Mouse (Mus musculus) stomach, postnatal 0 days (tissue): ENCODE measurements at regions not wholly inside any gene's neighbourhood (a gene's known extent, or its start where the extent isn't known, plus 50 kb on each side); places are given as distances from the start of the nearest gene placed in this dataset.

Experiments
- ATAC-seq: fragments of 200-750 bp; cut with Nextera tagmentation; 2 replicates; pipeline ENCODE4 v1.8.0; 2017; ENCODE audit not compliant: low FRiP score, low TSS enrichment
- DNase-seq: peaks from one replicate; pipeline ENCODE4 v3.0.0-alpha.2; 2016; ENCODE audit warnings: low spot score
- H3K27ac ChIP-seq: fragments of 300-500 bp; sonication (generic); replicated peaks from 2 replicates; pipeline ENCODE4 v1.5.1; 2014; ENCODE audit warnings: mild to moderate bottlenecking, control low read depth
- H3K27me3 ChIP-seq: fragments of 300-500 bp; sonication (generic); 2 replicates; pipeline ENCODE4 v1.6.1; 2014; ENCODE audit warnings: low read length; ENCODE audit not compliant: control insufficient read depth, insufficient read depth
- H3K36me3 ChIP-seq: fragments of 300-500 bp; sonication (generic); 2 replicates; pipeline ENCODE4 v1.6.1; 2014; ENCODE audit warnings: low read length, mixed read lengths; ENCODE audit not compliant: control insufficient read depth, insufficient read depth
- H3K4me1 ChIP-seq: fragments of 300-500 bp; sonication (generic); replicated peaks from 2 replicates; pipeline ENCODE4 v1.6.1; 2014; ENCODE audit warnings: antibody characterized with exemption; ENCODE audit not compliant: control insufficient read depth, insufficient read depth
- H3K4me2 ChIP-seq: fragments of 300-500 bp; sonication (generic); replicated peaks from 2 replicates; pipeline ENCODE4 v1.6.1; 2014; ENCODE audit warnings: low read depth, mild to moderate bottlenecking, control low read depth, moderate library complexity
- H3K4me3 ChIP-seq: fragments of 300-500 bp; sonication (generic); 2 replicates; pipeline ENCODE4 v1.5.1; 2014; ENCODE audit warnings: low read depth, low read length, control low read depth
- H3K9ac ChIP-seq: fragments of 300-500 bp; sonication (generic); 2 replicates; pipeline ENCODE4 v1.6.1; 2014; ENCODE audit warnings: mild to moderate bottlenecking, low read length, control low read depth, mixed read lengths
- H3K9me3 ChIP-seq: fragments of 300-500 bp; sonication (generic); 2 replicates; pipeline ENCODE4 v1.6.1; 2016; ENCODE audit warnings: low read length; ENCODE audit not compliant: control insufficient read depth
- CTCF ChIP-seq: IDR thresholded peaks from 2 replicates; pipeline ENCODE4 v1.5.1; 2016; ENCODE audit warnings: antibody characterized with exemption, low read depth, mild to moderate bottlenecking, moderate library complexity
- EP300 ChIP-seq: optimal IDR thresholded peaks from 2 replicates; pipeline ENCODE3; 2016; ENCODE audit warnings: antibody characterized with exemption
- WGBS: fragments of 180-500 bp; shearing (Covaris S2); extraction: QIAGEN DNeasy Blood & Tissue Kit; methylation state at CpG from one replicate; pipeline ENCODE4 v1.1.7; 2014; 5-methylcytosine and 5-hydroxymethylcytosine counted together

- Histone ChIP-seq H3K4me1 (no peaks in the 10 kb centered on the region), H3K9ac (no peak overlapping the region), H3K4me2 (no peak overlapping the region), H3K9me3 (no peaks in the 10 kb centered on the region), H3K36me3 (no peaks in the 10 kb centered on the region), H3K27me3 (no peaks in the 10 kb centered on the region), H3K27ac (no peak overlapping the region), H3K4me3 (no peak overlapping the region)
- 47% methylated on average over 8 of the region's 8 CpGs for WGBS
- TF ChIP-seq CTCF (no peak), EP300 (no peak)
- ATAC-seq (no peak), DNase-seq (no peak)
These were observed 117.3 kb downstream of the Anapc10 start for GRCm38 (mm10) chr8:79828763-79829542.

GRCm38 (mm10) chr8:79829543-79829890, 117.9 kb downstream of the Anapc10 start:
- Histone ChIP-seq H3K9me3 (no peaks in the 10 kb centered on the region), H3K4me3 (no peak overlapping the region; the same call in 1 of the 2 replicates), H3K4me1 (no peaks in the 10 kb centered on the region), H3K9ac (no peak overlapping the region), H3K27ac (no peak overlapping the region), H3K27me3 (no peaks in the 10 kb centered on the region), H3K36me3 (no peaks in the 10 kb centered on the region), H3K4me2 (peak overlapping the region; percentile 44; the same call in 1 of the 2 replicates)
- WGBS = 54% methylated on average over 11 of the region's 11 CpGs
- TF ChIP-seq CTCF (no peak), EP300 (no peak)
- ATAC-seq = no peak
- no peak for DNase-seq

GRCm38 (mm10) chr8:79829941-79830633, 118.5 kb downstream of the Anapc10 start:
- Histone ChIP-seq H3K9me3 (no peaks in the 10 kb centered on the region), H3K4me2 (peak overlapping the region; percentile 44), H3K36me3 (no peaks in the 10 kb centered on the region), H3K9ac (0 out of 2 replicates have a peak overlapping the region, but pooled peaks have one; percentile 8), H3K27ac (no peak overlapping the region), H3K4me3 (peak overlapping the region; percentile 24; the same call in 1 of the 2 replicates), H3K27me3 (no peaks in the 10 kb centered on the region), H3K4me1 (no peaks in the 10 kb centered on the region)
- DNase-seq = no peak
- TF ChIP-seq EP300 (no peak), CTCF (no peak)
- no peak for ATAC-seq
- WGBS = 38% methylated on average over 19 of the region's 19 CpGs

- H3K9me3 ChIP-seq = no peaks in the 10 kb centered on the region
- H3K36me3 ChIP-seq = no peaks in the 10 kb centered on the region
- no peak overlapping the region for H3K4me2 ChIP-seq
- H3K27me3 ChIP-seq = no peaks in the 10 kb centered on the region
- H3K27ac ChIP-seq = no peak overlapping the region
- no peak for DNase-seq
- no peak overlapping the region for H3K9ac ChIP-seq
- 91% methylated on average over 1 of the region's 1 CpGs for WGBS
- H3K4me1 ChIP-seq = no peaks in the 10 kb centered on the region
- H3K4me3 ChIP-seq = no peak overlapping the region
- TF ChIP-seq EP300 = no peak
- no peak for TF ChIP-seq CTCF
- ATAC-seq = no peak
These were observed 127.3 kb downstream of the Anapc10 start for GRCm38 (mm10) chr8:79838961-79839360.

- 64% methylated on average over 7 of the region's 7 CpGs for WGBS
- no peak overlapping the region for H3K4me3 ChIP-seq
- no peaks in the 10 kb centered on the region for H3K27me3 ChIP-seq
- no peak for DNase-seq
- H3K9ac ChIP-seq = no peak overlapping the region
- no peak overlapping the region for H3K4me2 ChIP-seq
- no peak overlapping the region for H3K27ac ChIP-seq
- no peaks in the 10 kb centered on the region for H3K36me3 ChIP-seq
- H3K9me3 ChIP-seq = no peaks in the 10 kb centered on the region
- ATAC-seq = no peak
- no peaks in the 10 kb centered on the region for H3K4me1 ChIP-seq
- no peak for TF ChIP-seq EP300
- no peak for TF ChIP-seq CTCF
These were observed 138.4 kb downstream of the Anapc10 start for GRCm38 (mm10) chr8:79849982-79850514.

GRCm38 (mm10) chr8:79850519-79850918, 138.9 kb downstream of the Anapc10 start:
- whole genome bisulfite sequencing = 59% methylated on average over 6 of the region's 6 CpGs
- H3K27me3 ChIP-seq = no peaks in the 10 kb centered on the region
- no peak for DNase-seq
- no peak overlapping the region for H3K4me2 ChIP-seq
- no peak overlapping the region for H3K27ac ChIP-seq
- no peaks in the 10 kb centered on the region for H3K36me3 ChIP-seq
- no peak overlapping the region for H3K4me3 ChIP-seq
- H3K4me1 ChIP-seq = no peaks in the 10 kb centered on the region
- H3K9ac ChIP-seq = no peak overlapping the region
- no peak for ATAC-seq
- TF ChIP-seq CTCF = no peak
- no peaks in the 10 kb centered on the region for H3K9me3 ChIP-seq
